Mouse (Mus musculus) adrenal gland, adult 2 months (tissue): Measurements from ENCODE around the gene Olfr1024. TPM values are rescaled to one million over a fixed set of nuclear protein-coding genes. Genes with fewer than 3 reads are reported as not detected.

Experiments used
- DNase-seq: peaks from one replicate; pipeline ENCODE4 v3.0.0; 2021
- long read RNA-seq: library from polyadenylated mRNA; stranded (forward); transcript quantifications from one replicate; pipeline ENCODE4 v2.0.0, GENCODE M21; 2021
- polyA plus RNA-seq: library from polyadenylated mRNA; depleted of rRNA; stranded (reverse); fragments of >200 nt; gene quantifications from 2 replicates; pipeline ENCODE4 v1.2.3, GENCODE M21; 2012; rRNA removed
- total RNA-seq, 2 experiments: library from RNA; stranded (reverse); gene quantifications; 2 replicates each; pipeline ENCODE4 v1.2.3; 2021

Olfr1024 gene
- total RNA-seq (not detected), polyA plus RNA-seq (not detected in 2 replicates)
- long read RNA-seq: 0 reads

- DNase-seq: no peak
These were observed at the start of gene Olfr1024 for GRCm38 (mm10) chr2:85904952-85905351. Gene Olfr1024, minus strand, starts transcription at chr2:85905052.

- DNase-seq: no peak
These were observed 45.3 kb upstream of the Olfr1024 start, which contains the start of gene Olfr1028 for GRCm38 (mm10) chr2:85950137-85950536. Gene Olfr1028, plus strand, starts transcription at chr2:85950437.

- DNase-seq: no peak
These were observed 16.4 kb upstream of the Olfr1024 start, which contains the start of gene Olfr1026 for GRCm38 (mm10) chr2:85921258-85921657. Gene Olfr1026, plus strand, starts transcription at chr2:85921558.

- no peak for DNase-seq
These were observed 10.0 kb upstream of the Olfr1024 start, which contains the start of gene Olfr1025-ps1 for GRCm38 (mm10) chr2:85914893-85915292. Gene Olfr1025-ps1, plus strand, starts transcription at chr2:85915193.

- DNase-seq: no peak
These were observed 8.3 kb upstream of the Olfr1024 start for GRCm38 (mm10) chr2:85913197-85913596.

- no peak for DNase-seq
These were observed 19.5 kb downstream of the Olfr1024 start, which contains the start of gene Olfr1023 for GRCm38 (mm10) chr2:85885340-85885739. Gene Olfr1023, plus strand, starts transcription at chr2:85885640.

- no peak for DNase-seq
These were observed 36.6 kb downstream of the Olfr1024 start, which contains the start of gene Olfr1022 for GRCm38 (mm10) chr2:85868294-85868693. Gene Olfr1022, plus strand, starts transcription at chr2:85868594.

Other genes with a start within 250 kb of the Olfr1024 start
- gene Olfr154, start 240.6 kb downstream of the Olfr1024 start, total RNA-seq: not detected
- gene Olfr154, start 240.6 kb downstream of the Olfr1024 start, polyA plus RNA-seq: not detected in 2 replicates
- gene Olfr1006, start 226.3 kb downstream of the Olfr1024 start, total RNA-seq: not detected
- gene Olfr1006, start 226.3 kb downstream of the Olfr1024 start, polyA plus RNA-seq: not detected in 2 replicates
- not detected for gene Olfr1008, start 215.6 kb downstream of the Olfr1024 start, total RNA-seq
- not detected in 2 replicates for gene Olfr1008, start 215.6 kb downstream of the Olfr1024 start, polyA plus RNA-seq
- under 1 TPM in 1 of 2 experiments, not detected in 1; 0.07 TPM for gene Olfr1009, start 189.6 kb downstream of the Olfr1024 start, total RNA-seq
- not detected in 2 replicates for gene Olfr1009, start 189.6 kb downstream of the Olfr1024 start, polyA plus RNA-seq
- not detected for gene Olfr1012, start 142.3 kb downstream of the Olfr1024 start, total RNA-seq
- gene Olfr1012, start 142.3 kb downstream of the Olfr1024 start, polyA plus RNA-seq: not detected in 2 replicates
- under 1 TPM in 1 of 2 experiments, not detected in 1; 0.21 TPM for gene Olfr1013, start 138.0 kb downstream of the Olfr1024 start, total RNA-seq
- not detected in 2 replicates for gene Olfr1013, start 138.0 kb downstream of the Olfr1024 start, polyA plus RNA-seq
- gene Olfr1014, start 132.3 kb downstream of the Olfr1024 start, total RNA-seq: not detected
- not detected in 2 replicates for gene Olfr1014, start 132.3 kb downstream of the Olfr1024 start, polyA plus RNA-seq
- gene Olfr1015, start 123.0 kb downstream of the Olfr1024 start, total RNA-seq: not detected
- not detected in 2 replicates for gene Olfr1015, start 123.0 kb downstream of the Olfr1024 start, polyA plus RNA-seq
- gene Olfr1016, start 102.5 kb downstream of the Olfr1024 start, total RNA-seq: not detected
- not detected in 2 replicates for gene Olfr1016, start 102.5 kb downstream of the Olfr1024 start, polyA plus RNA-seq
- gene Olfr1018, start 86.6 kb downstream of the Olfr1024 start, total RNA-seq: not detected
- not detected in 2 replicates for gene Olfr1018, start 86.6 kb downstream of the Olfr1024 start, polyA plus RNA-seq
- not detected for gene Olfr1019, start 59.6 kb downstream of the Olfr1024 start, total RNA-seq
- not detected in 2 replicates for gene Olfr1019, start 59.6 kb downstream of the Olfr1024 start, polyA plus RNA-seq
- gene Olfr1020, start 58.0 kb downstream of the Olfr1024 start, total RNA-seq: not detected
- not detected in 2 replicates for gene Olfr1020, start 58.0 kb downstream of the Olfr1024 start, polyA plus RNA-seq
- not detected for gene Olfr1022, start 36.5 kb downstream of the Olfr1024 start, total RNA-seq
- not detected in 2 replicates for gene Olfr1022, start 36.5 kb downstream of the Olfr1024 start, polyA plus RNA-seq
- not detected for gene Olfr1023, start 19.4 kb downstream of the Olfr1024 start, total RNA-seq
- not detected in 2 replicates for gene Olfr1023, start 19.4 kb downstream of the Olfr1024 start, polyA plus RNA-seq
- not detected for gene Olfr1025-ps1, start 10.1 kb upstream of the Olfr1024 start, total RNA-seq
- gene Olfr1025-ps1, start 10.1 kb upstream of the Olfr1024 start, polyA plus RNA-seq: not detected in 2 replicates
- not detected for gene Olfr1026, start 16.5 kb upstream of the Olfr1024 start, total RNA-seq
- not detected in 2 replicates for gene Olfr1026, start 16.5 kb upstream of the Olfr1024 start, polyA plus RNA-seq
- not detected for gene Olfr1028, start 45.4 kb upstream of the Olfr1024 start, total RNA-seq
- not detected in 2 replicates for gene Olfr1028, start 45.4 kb upstream of the Olfr1024 start, polyA plus RNA-seq
- not detected for gene Olfr1029, start 68.8 kb upstream of the Olfr1024 start, total RNA-seq
- gene Olfr1029, start 68.8 kb upstream of the Olfr1024 start, polyA plus RNA-seq: 0.09 TPM in 1 of 2 replicates, not detected in the other
- gene Olfr1030, start 74.2 kb upstream of the Olfr1024 start, total RNA-seq: under 1 TPM in 1 of 2 experiments, not detected in 1; 0.09 TPM
- gene Olfr1030, start 74.2 kb upstream of the Olfr1024 start, polyA plus RNA-seq: not detected in 2 replicates
- not detected for gene Olfr1031, start 85.3 kb upstream of the Olfr1024 start, total RNA-seq
- not detected in 2 replicates for gene Olfr1031, start 85.3 kb upstream of the Olfr1024 start, polyA plus RNA-seq
- not detected for gene Olfr1032, start 100.5 kb upstream of the Olfr1024 start, total RNA-seq
- gene Olfr1032, start 100.5 kb upstream of the Olfr1024 start, polyA plus RNA-seq: not detected in 2 replicates
- 1 to 10 TPM; 3.4 to 4.4 TPM for gene Olfr1033, start 115.6 kb upstream of the Olfr1024 start, total RNA-seq
- 0.19 and 0.42 TPM in 2 replicates for gene Olfr1033, start 115.6 kb upstream of the Olfr1024 start, polyA plus RNA-seq
- gene Olfr1034, start 140.8 kb upstream of the Olfr1024 start, total RNA-seq: under 1 TPM; 0.10 to 0.52 TPM
- 0.07 TPM in 2 replicates for gene Olfr1034, start 140.8 kb upstream of the Olfr1024 start, polyA plus RNA-seq
- not detected for gene Olfr1036, start 168.9 kb upstream of the Olfr1024 start, total RNA-seq
- not detected in 2 replicates for gene Olfr1036, start 168.9 kb upstream of the Olfr1024 start, polyA plus RNA-seq
- not detected for gene Olfr1037, start 182.3 kb upstream of the Olfr1024 start, total RNA-seq
- gene Olfr1037, start 182.3 kb upstream of the Olfr1024 start, polyA plus RNA-seq: not detected in 2 replicates
- not detected for gene Olfr1039, start 230.9 kb upstream of the Olfr1024 start, total RNA-seq
- not detected in 2 replicates for gene Olfr1039, start 230.9 kb upstream of the Olfr1024 start, polyA plus RNA-seq
- gene Olfr1040, start 241.7 kb upstream of the Olfr1024 start, total RNA-seq: not detected
- gene Olfr1040, start 241.7 kb upstream of the Olfr1024 start, polyA plus RNA-seq: not detected in 2 replicates